Mouse (Mus musculus) urinary bladder, postnatal 14 days (tissue): ENCODE data around the gene Galm.

ENCODE experiments used
- DNase-seq: peaks from one replicate; pipeline ENCODE4 v3.0.0; 2021; ENCODE audit warnings: low spot score

Gene Galm

DNA sequence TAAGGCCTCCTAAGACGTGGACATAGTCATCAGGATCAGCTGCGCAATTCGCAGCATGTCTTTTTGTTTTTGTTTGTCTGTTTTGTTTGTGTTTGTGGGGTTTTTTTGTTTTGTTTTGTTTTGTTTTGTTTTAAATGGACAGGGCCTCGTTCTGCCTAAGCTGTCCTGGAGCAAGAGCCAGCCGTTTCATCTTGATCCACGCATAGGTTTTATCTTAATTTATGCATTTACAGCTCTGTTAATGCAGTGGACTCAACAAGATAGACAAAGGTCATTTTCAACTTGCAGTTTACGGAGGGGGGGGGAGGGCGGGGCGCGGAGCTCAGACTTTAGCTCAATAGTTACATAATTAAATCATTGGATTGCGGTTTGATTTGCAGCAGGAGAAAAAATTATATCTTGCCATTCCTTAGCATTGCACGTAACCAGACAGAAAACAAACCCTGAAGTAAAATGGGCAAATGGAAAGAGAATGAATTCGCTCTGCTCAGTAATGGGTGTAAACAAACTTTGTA, 1.3 kb downstream of the Galm start:
- DNase-seq: no peak

DNA sequence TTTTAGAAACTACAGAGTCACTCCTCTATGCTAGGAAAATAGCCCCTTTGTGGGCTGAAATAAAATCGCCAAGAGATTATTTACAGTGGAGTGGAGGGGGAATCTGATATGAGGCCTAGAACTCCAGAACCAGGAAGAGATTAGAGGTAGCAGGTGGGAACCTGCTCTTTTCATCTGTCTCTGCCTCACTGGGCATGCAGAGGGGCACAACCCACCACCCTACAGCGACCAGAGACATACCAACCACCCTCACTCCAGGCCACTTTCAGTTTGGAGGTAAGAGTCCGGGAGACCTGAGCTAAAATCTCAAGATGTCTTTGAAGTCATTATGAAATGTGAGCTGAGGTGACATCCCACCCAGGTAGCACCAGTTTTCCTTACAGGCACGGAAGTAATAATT, 2.1 kb downstream of the Galm start:
- no peak for DNase-seq

DNA sequence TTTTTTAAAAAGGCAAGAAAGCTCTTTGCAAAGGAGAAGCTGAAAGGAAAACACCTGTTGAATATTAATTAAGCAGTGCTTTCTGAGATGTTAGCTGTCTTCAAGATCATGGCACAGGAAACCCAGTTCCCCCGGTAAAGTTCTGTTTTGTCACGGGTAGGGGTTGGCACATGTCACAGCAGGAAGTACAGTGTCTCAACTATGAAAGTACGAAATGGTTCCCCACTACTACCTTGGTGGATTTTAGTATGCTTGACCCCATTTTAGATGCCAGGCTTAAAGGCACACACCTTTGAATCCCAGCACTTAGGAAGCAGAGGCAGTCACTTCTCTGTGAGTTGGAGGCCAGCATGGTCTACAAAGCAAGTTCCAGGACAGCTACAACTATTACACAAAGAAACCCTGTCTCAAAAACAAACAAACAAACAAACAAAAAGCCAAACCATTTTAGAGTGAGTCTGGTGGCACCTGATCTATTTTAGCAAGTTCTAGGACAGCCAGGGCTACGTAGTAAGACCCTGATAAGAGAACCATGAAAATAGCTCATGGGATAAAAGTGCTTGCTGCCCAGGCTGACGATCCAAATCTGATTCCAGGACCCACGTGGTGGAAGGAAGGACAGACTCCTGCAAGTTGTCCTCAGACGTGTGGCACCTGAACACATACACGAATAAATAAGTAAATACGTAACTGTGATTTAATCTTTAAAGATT, 3.6 kb downstream of the Galm start:
- DNase-seq: no peak

DNA sequence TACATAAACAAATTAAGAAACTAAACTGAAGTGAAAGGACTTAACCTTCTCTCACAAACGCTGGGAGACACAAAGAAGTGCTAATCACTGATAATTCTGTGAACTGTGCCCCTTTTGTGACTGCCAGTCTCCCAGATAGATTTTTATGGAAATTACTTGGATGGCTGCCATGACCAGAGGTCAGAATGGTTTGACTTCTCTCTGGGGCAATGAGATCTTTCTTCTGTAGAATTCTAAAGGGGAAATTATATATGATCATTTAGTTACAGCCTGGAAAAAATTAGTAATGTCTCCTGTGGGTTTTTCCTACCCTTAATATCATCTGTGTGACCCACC, 4.1 kb downstream of the Galm start:
- no peak for DNase-seq

DNA sequence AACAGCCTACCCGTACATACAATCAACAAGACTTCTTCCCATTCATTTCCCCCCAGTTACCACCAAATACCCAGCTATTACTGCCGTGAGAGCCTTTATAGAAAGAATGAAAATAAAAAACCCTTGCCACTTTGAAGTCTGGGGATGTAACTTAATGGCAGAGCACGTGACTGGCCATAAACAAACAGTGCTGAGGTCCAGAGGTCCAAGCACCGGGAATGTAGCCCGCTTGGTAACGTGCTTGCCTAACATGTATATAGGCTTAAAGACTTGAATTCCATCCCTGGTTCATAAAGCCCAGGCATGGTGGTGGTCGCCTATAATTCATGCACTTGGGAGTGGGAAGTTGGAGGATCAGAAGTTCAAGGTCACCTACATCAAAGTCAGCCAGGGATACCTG, 4.6 kb downstream of the Galm start:
- DNase-seq: no peak

DNA sequence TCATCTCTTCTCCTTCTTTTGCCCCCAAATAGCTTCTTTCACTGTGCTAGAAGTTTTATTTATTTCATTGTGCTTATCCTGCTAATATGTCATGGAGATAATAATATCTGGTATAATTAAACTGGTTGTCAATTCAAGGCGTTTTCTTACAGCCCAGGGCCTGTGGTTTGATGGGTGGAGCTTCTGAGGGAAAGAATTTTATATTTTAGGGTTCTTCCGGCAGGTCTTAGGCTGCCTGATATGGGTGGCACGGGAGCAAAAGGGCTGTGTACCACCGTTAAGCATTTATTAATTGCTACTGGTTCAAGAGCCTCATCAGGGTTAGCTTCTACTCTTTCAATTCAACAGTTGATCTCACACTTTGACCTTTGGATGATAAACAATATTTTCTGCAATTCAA, 5.2 kb downstream of the Galm start:
- DNase-seq: no peak

DNA sequence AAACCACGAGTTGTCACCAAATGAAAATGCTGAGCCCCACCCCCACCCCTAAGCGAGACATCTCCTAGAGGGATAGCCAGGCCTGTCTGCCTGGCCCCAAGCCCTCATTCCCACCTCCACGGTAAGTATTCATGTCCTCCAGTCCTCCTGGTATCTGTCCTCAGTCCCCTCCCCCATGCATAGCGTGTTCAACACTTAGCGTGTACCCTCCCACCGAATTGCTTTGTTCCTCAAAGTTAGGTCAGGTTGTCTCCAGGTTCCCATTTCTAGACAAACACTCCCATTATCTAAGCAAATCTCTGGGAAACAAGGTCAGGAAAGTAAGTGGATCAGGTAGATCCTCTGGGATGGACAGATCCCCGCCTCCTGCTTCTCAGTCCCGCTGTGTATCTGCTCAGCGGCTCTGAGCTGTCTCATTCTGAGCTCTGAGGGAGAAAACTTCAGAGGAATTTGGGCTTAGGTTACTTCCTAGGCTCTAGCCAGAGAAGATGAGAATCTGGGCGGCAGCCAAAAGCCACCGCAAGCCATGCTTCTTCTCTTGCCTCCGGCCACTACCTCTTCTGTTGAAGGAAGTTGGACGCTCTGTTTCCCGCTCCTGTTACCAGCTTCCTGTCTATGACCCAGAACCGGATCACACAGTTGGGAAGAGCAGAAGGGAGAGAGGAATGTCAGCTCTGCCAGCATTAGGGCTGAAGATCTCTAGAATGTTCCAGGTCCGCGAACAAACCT, 11.3 kb downstream of the Galm start:
- DNase-seq: peak; percentile 31

DNA sequence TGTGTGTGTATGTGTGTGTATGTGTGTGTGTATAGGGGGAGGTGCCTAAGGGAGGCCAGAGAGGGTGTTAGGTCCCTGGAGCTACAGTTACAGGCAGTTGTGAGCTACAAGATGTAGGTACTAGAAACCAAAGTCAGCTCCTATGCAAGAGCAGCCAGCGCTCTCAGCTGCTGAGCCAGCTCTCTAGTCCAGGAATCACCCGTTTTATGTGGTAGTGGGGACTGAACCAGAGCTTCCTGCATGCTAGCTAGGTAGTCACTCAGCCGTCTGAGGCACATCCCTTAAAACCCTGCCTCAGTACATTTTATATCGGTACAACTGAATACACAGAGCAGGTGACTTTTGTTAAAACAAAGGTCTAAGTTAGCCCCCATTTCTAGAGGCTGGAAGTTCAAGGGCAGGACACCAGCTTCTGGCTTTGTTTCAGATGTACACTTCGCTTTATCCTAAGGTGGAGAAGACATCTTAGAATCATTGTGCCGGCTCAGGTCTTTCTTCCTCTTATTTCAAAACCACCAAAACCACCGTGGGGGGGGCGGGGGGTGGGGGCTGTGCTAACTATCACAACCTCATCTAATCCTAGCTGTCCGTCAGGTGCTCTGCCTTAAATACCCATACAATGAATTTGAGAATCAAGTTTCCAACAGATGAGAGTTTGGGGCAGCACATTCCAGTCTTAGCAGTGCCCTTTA, 12.6 kb downstream of the Galm start:
- no peak for DNase-seq

DNA sequence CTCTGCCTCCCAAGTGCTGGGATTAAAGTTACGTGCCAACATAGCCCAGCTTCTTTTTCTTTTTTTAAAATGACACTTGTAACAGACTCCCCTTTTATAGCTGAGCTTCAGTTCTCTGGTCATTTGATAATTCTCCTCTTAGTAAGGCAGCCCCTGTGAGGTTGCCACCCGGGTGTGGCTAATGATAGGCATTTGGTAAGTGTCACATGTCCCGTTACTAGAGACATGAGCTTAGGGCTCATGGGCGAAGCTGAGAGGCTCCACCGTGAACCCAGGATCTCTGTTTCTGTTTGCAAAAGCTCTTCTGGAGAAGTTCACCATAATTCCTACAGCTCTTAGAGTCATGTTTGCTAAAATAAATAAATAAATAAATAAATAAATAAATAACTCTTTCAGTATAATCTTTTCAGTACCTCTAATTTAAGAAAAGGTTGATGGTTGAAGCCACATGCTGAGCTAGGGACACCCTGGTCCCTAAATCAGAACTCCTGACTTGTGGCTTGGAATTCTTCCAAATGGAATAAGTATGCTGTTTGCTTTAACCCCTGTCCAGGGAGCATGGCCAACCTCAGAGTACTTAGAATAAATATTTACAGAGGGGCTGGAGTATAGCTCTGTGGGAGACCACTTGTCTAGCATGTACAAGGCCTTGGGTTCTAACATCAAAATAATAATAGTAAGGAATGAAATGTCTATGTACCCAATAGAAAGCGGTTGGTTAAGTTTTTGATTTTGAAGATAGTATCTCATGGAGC, 16.4 kb downstream of the Galm start:
- DNase-seq: no peak

DNA sequence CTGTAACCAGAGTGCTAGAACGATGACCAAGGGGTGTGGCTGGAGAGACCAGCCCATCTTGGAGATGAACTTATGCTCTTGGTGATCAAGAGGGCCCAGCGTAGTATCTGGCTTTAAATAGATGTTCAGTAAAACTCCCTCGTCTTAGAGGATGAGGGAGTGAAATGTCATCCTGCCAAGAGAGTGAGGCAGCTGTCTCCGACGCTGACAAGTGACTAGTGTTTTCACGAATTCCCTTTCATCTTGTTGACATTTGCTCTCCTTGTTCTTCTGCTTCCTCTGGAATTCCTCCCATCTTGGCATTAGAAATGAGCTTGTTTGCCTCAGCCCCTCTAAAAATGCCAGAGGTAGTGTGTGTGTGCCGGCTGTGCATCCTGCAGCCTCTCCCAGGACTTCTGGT, 17.9 kb downstream of the Galm start:
- DNase-seq: no peak

DNA sequence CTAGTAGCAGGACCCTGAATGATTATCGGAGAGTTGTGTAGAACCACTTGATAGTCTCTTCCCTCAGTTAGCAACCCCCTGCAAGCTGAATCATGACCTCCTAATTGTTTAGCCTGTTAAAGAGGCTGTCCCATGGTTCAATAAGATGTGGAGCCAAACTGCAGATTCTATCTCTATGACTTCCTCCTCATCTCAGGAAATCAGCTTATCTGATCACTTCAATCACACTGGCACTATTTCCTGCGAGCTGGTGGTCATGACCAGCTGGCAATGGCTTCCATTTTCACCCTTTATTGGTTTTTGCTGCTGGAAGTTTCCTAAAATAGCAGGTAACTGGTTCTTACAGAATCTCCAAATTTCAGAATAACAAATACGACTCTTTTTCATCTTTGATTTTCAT, 18.5 kb downstream of the Galm start:
- DNase-seq: no peak

DNA sequence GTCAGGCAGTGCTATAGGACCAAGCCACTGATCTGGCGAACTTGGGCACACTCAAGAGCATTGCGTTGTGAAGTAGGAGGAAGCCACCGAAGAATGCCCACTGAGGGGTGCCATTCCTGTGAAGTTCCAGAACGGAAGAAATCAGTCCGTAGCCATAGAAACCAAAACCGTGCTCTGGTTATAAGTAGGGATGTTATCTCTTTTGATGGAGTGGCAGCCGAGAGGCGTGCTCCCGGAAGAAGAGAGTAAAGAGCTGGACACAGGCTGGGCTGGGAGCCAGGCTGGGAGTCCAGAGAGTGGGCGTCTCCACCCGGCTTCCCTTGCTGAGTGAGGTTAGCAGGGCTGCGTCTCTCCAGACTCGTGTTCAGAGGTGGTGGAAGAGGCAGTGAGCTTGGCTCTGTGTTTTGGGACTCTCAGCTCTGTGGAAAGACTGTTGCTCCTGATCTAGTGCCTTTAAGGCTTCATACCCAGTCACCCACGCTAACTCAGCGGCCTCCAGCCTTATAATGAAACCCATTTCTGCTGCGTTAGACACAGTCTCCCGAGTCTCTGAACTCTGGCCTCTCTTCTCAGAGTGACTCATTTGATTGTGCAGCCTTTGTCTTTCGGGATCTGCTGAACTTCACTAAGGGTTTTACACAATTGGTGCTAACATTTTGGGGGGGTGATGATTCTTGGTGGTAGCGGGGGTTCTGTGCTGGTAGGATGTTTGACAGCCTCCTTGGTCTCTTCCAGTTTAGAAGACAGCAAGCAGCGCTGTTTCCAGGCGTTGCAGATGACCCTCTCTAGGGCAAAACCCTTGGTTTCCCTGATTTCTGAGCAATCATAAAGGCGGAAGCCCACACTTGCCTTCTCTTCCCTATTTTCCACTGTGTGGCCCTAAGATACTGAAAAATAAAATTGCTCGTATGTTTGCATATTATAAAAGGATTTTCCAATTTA, 21.1 kb downstream of the Galm start:
- DNase-seq: peak; percentile 71

DNA sequence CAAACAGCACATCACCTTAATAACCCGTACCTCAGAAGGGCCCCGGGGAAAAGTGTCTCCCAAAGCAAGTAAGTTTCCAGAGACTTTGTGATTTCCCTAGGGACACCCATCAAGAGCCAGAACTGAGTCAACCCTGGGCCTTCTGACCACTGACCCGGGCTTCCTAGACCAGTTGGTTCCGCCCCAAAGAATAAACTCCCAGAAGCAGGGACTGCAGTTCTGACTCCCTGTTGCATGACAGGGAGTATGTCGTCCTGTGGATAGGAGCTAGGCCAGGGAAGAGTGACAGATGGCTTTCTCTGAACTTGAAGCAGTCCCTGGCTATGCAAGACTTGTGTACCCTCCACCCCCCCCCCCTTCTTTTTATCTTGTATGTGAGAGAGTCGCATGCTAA, 21.7 kb downstream of the Galm start:
- no peak for DNase-seq

DNA sequence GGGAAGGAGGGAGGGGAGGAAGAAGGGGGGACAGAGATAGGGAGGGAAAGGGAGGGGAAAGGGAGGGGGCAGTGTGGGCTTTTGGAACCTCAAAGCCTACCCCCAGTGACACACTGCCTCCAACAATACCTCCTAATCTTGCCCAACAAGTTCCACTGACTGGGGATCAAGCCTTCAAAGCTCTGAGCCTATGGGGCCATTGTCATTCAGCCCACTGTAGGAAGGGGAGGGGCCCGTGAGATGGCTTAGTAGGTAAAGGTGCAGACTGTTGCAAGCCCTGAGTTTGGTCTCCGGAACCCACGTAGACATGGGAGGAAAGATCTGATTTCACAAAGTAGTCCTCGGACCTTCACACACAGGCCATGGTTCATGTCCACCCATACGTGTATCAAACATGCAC, 24.1 kb downstream of the Galm start:
- no peak for DNase-seq

DNA sequence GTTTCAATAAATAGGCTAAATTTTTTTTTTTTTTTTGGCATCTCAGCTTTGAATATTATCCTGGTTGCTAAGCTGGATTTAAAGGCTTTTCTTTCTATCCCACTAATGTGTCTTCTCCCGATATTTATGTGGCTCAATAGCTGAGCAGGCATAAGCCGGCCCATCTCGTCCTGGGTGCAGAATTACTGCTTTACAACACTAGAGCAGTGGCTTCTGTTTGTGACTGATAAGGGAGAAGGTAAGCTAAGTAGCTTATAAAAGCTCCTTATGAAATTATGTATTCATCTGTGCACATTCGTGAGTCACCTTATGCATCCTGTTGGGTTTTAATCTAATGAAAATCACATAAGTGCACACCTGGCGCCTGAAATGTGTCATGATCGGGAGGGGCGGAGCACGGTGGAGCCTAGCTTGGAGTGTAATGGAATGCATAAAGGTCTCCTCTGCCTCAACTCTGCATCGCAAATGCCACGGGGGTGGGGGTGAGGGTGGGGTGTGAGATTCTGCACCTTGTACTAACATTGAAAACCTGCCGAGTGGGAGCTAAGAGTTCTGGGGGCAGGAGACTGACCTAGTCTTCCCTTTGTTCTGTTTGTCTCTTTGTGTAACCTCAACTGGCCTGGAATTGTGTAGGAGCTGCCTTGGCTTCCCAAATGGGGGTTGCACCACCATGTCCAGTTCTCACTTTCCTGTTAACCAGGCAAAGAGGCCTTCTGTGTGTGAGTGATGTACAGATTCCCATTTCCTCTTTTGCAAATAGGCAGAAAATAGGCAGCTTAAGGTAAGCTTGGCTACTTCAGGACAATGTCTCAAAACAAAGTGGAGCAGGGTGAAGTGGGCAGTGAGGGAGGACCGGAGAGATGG, 25.7 kb downstream of the Galm start:
- DNase-seq: no peak

DNA sequence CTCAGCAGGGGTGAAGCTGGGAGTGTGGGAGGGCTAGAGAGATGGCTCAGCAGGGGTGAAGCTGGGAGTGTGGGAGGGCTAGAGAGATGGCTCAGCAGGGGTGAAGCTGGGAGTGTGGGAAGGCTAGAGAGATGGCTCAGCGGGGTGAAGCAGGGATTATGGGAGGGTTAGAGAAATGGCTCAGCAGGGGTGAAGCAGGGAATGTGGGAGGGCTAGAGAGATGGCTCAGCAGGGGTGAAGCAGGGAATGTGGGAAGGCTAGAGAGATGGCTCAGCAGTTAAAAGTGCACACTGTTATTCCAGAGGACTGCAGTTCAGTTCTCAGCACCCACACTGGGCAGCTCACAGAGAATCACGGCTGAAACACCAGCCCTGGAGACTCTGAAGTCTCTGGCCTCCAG, 26.4 kb downstream of the Galm start:
- DNase-seq: no peak

DNA sequence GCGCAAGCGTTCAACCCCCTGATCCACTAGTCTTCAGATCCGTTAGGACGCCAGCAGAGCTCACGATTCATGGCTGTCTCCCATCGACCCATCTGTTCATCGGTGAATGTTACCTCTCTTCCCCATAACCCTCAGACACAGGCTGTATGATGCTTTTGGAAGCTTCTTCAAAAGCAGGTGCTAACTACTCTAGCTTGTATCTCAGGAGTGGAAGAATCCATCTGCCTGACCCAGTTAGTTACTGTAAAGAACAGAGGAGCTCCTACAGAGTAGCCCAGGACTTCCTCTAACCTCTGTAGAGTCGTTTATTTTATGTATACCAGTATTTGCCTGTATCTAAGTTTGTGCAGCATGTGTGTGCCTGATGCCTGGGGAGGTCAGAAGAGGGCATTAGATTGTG, 29.6 kb downstream of the Galm start:
- no peak for DNase-seq

DNA sequence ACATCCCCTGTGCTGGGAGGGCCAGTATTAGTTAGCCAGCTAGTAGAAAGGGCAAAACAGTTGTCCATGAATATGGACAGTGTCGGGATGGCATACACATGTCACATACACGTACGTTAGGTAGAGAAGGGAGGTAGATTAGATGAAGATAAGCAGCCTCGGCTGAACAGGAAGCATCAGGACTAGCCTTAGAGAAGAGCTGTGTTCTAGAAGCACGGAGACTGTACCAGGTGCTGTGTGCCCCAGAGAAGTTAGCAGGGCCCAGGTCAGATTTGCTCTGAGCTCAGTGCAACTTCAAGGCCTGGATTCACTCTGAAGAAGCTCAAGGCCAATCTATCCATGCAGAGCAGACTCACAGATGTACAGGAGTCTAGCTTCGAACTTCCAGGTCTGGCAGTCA, 30.2 kb downstream of the Galm start:
- no peak for DNase-seq

DNA sequence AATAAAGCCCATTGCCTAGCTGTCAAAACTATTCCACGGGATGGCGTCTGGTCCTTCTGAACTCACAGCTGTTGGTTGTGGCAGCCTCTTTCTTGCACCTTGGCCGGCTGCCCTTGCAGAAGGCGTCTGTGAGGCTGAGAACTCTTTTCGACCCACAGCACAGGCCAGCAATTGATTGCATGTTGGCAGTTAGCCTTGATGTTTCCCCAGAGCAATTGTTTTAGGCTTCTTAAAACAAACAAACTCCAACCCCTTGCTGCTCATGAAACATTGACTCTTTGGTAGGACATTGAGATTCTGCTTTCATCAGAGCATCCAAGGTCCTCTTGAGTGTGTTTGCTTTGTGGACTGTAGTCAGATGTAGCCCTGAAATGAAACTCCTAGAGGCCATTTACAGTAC, 33.2 kb downstream of the Galm start:
- peak; percentile 67 for DNase-seq

DNA sequence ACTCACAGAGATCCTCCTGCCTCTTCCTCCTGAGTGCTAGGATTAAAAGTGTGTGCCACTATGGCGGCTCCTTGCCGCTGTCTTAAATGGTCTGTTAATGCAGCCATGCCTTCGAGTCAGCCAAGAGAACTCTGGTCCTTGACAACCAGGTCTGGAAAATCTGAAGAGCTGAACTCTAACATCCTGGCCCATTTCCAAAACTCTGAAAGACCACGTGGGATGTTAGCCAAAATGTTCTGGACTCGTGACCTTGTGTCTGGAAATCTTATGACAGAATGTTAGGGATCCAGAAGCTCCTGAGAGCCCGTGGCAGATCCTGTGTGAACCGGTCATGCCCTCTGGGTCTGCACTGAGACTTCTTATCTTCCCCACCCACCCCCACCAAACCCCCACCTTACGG, 36.7 kb downstream of the Galm start:
- DNase-seq: no peak
